Mouse (Mus musculus) kidney, postnatal 25 days (tissue): ENCODE data around the gene Muc3.

ENCODE experiments used
- DNase-seq, 2 experiments: peaks; one replicate each; pipeline ENCODE4 v3.0.0; 2021; ENCODE audit warnings: mixed read lengths in 2 of 2

Gene Muc3

DNA sequence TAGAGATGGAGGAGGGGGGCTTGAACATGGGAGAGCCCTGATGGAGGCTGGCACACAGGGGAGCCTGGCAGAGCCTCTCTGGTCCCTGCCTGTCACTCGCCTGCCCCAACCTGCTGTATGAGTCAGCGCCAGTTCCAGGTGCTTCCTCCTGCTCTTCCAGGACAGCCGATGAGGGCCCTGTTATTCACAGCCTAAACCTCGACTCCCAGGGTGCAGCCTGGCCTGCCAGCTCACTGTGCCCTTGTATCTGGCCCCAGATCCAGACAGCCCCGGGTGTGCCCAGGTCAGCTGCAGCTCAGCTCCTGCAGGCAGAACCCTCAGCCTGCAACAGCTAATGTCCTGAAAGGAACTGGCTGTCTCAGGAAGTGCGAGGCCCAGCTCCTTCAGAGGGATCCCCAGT lies 57.6 kb downstream of the Muc3 start:
- DNase-seq = peak in 1 of 2 experiments; percentile 50

DNA sequence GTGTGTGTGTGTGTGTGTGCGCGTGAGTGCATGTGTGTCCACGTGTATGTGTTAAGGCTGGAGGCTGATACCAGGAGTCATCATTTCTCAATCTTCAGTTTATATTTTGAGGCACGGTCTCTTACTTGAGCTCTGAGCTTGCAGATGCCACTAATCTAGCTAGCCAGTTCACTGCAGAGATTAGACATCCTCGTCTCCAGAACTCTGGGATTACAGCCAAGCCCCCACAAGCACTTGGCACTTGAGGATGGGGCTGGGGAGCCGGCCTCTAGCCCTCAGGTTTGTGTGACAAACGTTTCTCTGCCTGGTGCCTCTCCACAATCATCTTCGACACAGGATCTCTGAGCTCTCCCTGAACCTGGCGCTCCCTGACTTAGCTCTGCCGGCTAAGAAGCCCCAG lies 58.3 kb downstream of the Muc3 start:
- DNase-seq = peak in 1 of 2 experiments; percentile 21

DNA sequence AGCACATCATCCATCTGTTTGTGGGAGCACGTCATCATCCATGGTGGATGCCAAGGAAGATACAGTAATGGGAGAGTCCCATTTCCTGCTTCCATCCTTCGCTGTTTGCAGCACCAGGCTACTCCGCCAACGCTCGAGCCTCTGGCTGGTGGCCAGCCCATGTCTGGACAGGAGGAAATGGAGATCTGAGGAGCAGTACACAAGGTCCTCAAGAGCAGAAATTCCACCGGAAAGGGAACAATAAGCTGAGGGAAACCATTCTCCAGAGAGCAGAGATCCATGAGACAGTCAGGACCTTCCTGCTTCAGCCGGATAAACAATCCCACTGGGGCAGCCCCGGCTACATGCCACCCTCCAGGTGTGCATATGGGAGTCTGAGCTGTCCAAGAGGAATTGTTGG lies 61.7 kb downstream of the Muc3 start:
- peak; percentile 86 to 93 for DNase-seq

DNA sequence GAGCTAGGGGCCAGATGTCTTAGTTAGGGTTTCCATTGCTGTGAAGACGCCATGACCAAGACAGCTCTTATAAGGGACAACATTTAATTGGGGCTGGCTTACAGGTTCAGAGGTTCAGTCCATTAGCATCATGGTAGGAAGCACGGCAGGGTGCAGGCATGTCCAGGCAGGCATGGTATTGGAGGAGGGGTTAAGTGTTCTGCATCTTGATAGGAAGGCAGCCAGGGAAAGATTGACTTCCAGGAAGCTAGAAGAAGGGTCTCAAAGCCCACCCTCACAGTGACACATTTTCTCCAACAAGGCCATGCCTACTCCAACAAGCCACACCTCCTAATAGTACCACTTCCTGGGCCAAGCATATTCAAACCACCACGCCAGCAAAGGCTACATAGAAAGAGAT lies 63.4 kb downstream of the Muc3 start:
- no peak for DNase-seq

DNA sequence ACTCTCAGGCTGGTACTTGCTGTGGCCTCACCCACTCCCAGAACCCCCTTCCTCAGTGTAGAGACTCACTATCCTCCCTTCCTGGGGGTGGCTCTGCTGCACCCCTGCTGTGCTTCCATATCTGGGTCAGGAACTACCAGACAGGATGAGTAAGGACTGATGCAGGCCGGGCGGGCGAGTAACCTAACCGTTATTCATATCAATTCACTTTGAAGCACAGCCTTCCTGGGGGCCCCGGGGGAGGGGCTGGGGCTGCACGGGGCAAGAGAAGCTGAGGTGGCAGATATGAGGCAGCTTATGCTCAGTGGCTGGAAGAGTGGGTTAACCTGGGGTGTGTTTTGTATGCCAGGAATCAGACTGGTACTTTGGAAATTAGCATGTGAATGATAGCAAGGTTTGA lies 64.1 kb downstream of the Muc3 start:
- DNase-seq = no peak
